Mouse (Mus musculus): ENCODE data around the gene Hist1h3i. TPM values are rescaled to one million over a fixed set of nuclear protein-coding genes. Genes with fewer than 3 reads are reported as not detected.
"Not testable (repeated sequence)": the region's sequence is repeated elsewhere in the genome, so short reads cannot be mapped to it uniquely, and the experiment has no call there.

Gene Hist1h3i
- polyA plus RNA-seq, 1 experiment from 2014 or later = 155 TPM

- peak overlapping the region; percentile 95; the same call in 1 of the 2 replicates for H3K27ac ChIP-seq
Observed at GRCm38 (mm10) chr13:21751417-21751816, 31.8 kb downstream of the Hist1h3i start.

GRCm38 (mm10) chr13:21750159-21751017 lies 32.8 kb downstream of the Hist1h3i start, which contains the start of gene Hist1h4k:
TSS of gene Hist1h4k (minus strand) at chr13:21750505.
- H3K36me3 ChIP-seq, H3K27me3 ChIP-seq, H3K9me3 ChIP-seq: not testable (repeated sequence)
- peak within 1 kb of the TSS; percentile 58 for H3K4me3 ChIP-seq
- under 1% methylated on average over 49 of the region's 56 CpGs for WGBS
- H3K4me1 ChIP-seq = peaks cover 18% of the 10 kb centered on the region
- peak within 1 kb of the TSS; percentile 98 for H3K27ac ChIP-seq
- H3K9ac ChIP-seq = peak within 1 kb of the TSS; percentile 79
- H3K4me2 ChIP-seq = peak within 1 kb of the TSS; percentile 84
- peak; percentile 85 for ATAC-seq (ENCODE audit: insufficient number of reproducible peaks, insufficient read depth, low FRiP score, low TSS enrichment, low read depth)

More at GRCm38 (mm10) chr13:21751417-21751816, 31.8 kb downstream of the Hist1h3i start:
- ATAC-seq (ENCODE audit: insufficient number of reproducible peaks, insufficient read depth, low FRiP score, low TSS enrichment, low read depth) = no peak
- Histone ChIP-seq H3K4me3 (no peak overlapping the region), H3K9ac (no peak overlapping the region), H3K27me3 (no peaks in the 10 kb centered on the region), H3K4me2 (no peak overlapping the region), H3K36me3 (no peaks in the 10 kb centered on the region), H3K9me3 (no peaks in the 10 kb centered on the region), H3K4me1 (peaks cover 18% of the 10 kb centered on the region)

GRCm38 (mm10) chr13:21749387-21750158 lies 33.6 kb downstream of the Hist1h3i start:
- H3K4me1 ChIP-seq = peaks cover 18% of the 10 kb centered on the region
- no peaks in the 10 kb centered on the region for H3K27me3 ChIP-seq
- peak overlapping the region; percentile 79 for H3K9ac ChIP-seq
- H3K9me3 ChIP-seq = no peaks in the 10 kb centered on the region
- H3K4me3 ChIP-seq = peak overlapping the region; percentile 58
- no peaks in the 10 kb centered on the region for H3K36me3 ChIP-seq
- 5% methylated on average over 5 of the region's 5 CpGs for WGBS
- ATAC-seq (ENCODE audit: insufficient number of reproducible peaks, insufficient read depth, low FRiP score, low TSS enrichment, low read depth) = no peak
- peak overlapping the region; percentile 98 for H3K27ac ChIP-seq
- H3K4me2 ChIP-seq = peak overlapping the region; percentile 84

GRCm38 (mm10) chr13:21745006-21745405 lies 38.2 kb downstream of the Hist1h3i start:
- H3K4me1 ChIP-seq = peaks cover 8% of the 10 kb centered on the region; the same call in 1 of the 2 replicates
- WGBS = 87% methylated on average over 1 of the region's 1 CpGs
- ATAC-seq (ENCODE audit: insufficient number of reproducible peaks, insufficient read depth, low FRiP score, low TSS enrichment, low read depth) = no peak

GRCm38 (mm10) chr13:21734906-21735767 lies 48.0 kb downstream of the Hist1h3i start, which contains the start of gene Hist1h4j:
TSS of gene Hist1h4j (plus strand) at chr13:21735064.
- peak within 1 kb of the TSS; percentile 99 for H3K27ac ChIP-seq
- H3K4me1 ChIP-seq = peaks cover 12% of the 10 kb centered on the region
- not testable (repeated sequence) for H3K9me3 ChIP-seq, H3K36me3 ChIP-seq, H3K27me3 ChIP-seq
- H3K4me3 ChIP-seq = peak within 1 kb of the TSS; percentile 53
- peak; percentile 90 for ATAC-seq (ENCODE audit: insufficient number of reproducible peaks, insufficient read depth, low FRiP score, low TSS enrichment, low read depth)
- H3K4me2 ChIP-seq = peak within 1 kb of the TSS; percentile 66
- WGBS = under 1% methylated on average over 39 of the region's 56 CpGs
- H3K9ac ChIP-seq = peak within 1 kb of the TSS; percentile 80

More at GRCm38 (mm10) chr13:21745006-21745405, 38.2 kb downstream of the Hist1h3i start:
- H3K36me3 ChIP-seq = no peaks in the 10 kb centered on the region
- no peaks in the 10 kb centered on the region for H3K9me3 ChIP-seq
- no peak overlapping the region for H3K4me3 ChIP-seq
- H3K27me3 ChIP-seq = no peaks in the 10 kb centered on the region
- no peak overlapping the region for H3K9ac ChIP-seq
- H3K27ac ChIP-seq = no peak overlapping the region
- H3K4me2 ChIP-seq = no peak overlapping the region

GRCm38 (mm10) chr13:21734010-21734905 lies 48.9 kb downstream of the Hist1h3i start:
- H3K27ac ChIP-seq = peak overlapping the region; percentile 99
- H3K9ac ChIP-seq = peak overlapping the region; percentile 80
- peak; percentile 72; the same call in 1 of the 2 replicates for ATAC-seq (ENCODE audit: insufficient number of reproducible peaks, insufficient read depth, low FRiP score, low TSS enrichment, low read depth)
- H3K4me1 ChIP-seq = peaks cover 12% of the 10 kb centered on the region
- under 1% methylated on average over 21 of the region's 21 CpGs for WGBS
- no peaks in the 10 kb centered on the region for H3K36me3 ChIP-seq
- H3K27me3 ChIP-seq = no peaks in the 10 kb centered on the region
- peak overlapping the region; percentile 66 for H3K4me2 ChIP-seq
- no peaks in the 10 kb centered on the region for H3K9me3 ChIP-seq
- peak overlapping the region; percentile 53 for H3K4me3 ChIP-seq

GRCm38 (mm10) chr13:21733466-21733865 lies 49.7 kb downstream of the Hist1h3i start:
- 65% methylated on average over 5 of the region's 5 CpGs for WGBS
- Histone ChIP-seq H3K27me3 (no peaks in the 10 kb centered on the region), H3K27ac (peak overlapping the region; percentile 99), H3K4me2 (no peak overlapping the region), H3K4me1 (peaks cover 12% of the 10 kb centered on the region; the same call in 1 of the 2 replicates), H3K4me3 (no peak overlapping the region), H3K9me3 (no peaks in the 10 kb centered on the region), H3K9ac (no peak overlapping the region), H3K36me3 (no peaks in the 10 kb centered on the region)
- ATAC-seq (ENCODE audit: insufficient number of reproducible peaks, insufficient read depth, low FRiP score, low TSS enrichment, low read depth) = no peak

Small RNAs within 50 kb of the gene (microRNA-seq; reads per million reads assigned to microRNA genes)
- not detected for gene Gm19658
- not detected for gene Gm44346
- gene Gm44454 = not detected
- not detected for gene Gm44466

Other genes with a start within 250 kb of the Hist1h3i start
- gene Olfr1366, start 240.6 kb downstream of the Hist1h3i start, polyA plus RNA-seq (2015; fragmentation: Nextera tagmentation; extraction: Ambion mirVana) = 0.17 and 0.36 TPM in 2 replicates
- gene Olfr1535, start 223.5 kb downstream of the Hist1h3i start, polyA plus RNA-seq (2015; fragmentation: Nextera tagmentation; extraction: Ambion mirVana) = 0.08 TPM in 1 of 2 replicates, not detected in the other
- gene Olfr1364, start 201.6 kb downstream of the Hist1h3i start, polyA plus RNA-seq (2015; fragmentation: Nextera tagmentation; extraction: Ambion mirVana) = not detected in 2 replicates
- gene Olfr1362, start 169.3 kb downstream of the Hist1h3i start, polyA plus RNA-seq (2015; fragmentation: Nextera tagmentation; extraction: Ambion mirVana) = not detected in 2 replicates
- gene Olfr11, start 140.9 kb downstream of the Hist1h3i start, polyA plus RNA-seq (2015; fragmentation: Nextera tagmentation; extraction: Ambion mirVana) = 0.28 TPM in 1 of 2 replicates, not detected in the other
- 0.10 TPM in 1 of 2 replicates, not detected in the other for gene Olfr1361, start 120.0 kb downstream of the Hist1h3i start, polyA plus RNA-seq (2015; fragmentation: Nextera tagmentation; extraction: Ambion mirVana)
- gene Olfr1360, start 106.0 kb downstream of the Hist1h3i start, polyA plus RNA-seq (2015; fragmentation: Nextera tagmentation; extraction: Ambion mirVana) = not detected in 2 replicates
- gene Olfr1359, start 85.3 kb downstream of the Hist1h3i start, polyA plus RNA-seq (2015; fragmentation: Nextera tagmentation; extraction: Ambion mirVana) = not detected in 2 replicates
- 2.1 and 5.2 TPM in 2 replicates for gene Hist1h2bl, start 67.2 kb downstream of the Hist1h3i start, polyA plus RNA-seq (2015; fragmentation: Nextera tagmentation; extraction: Ambion mirVana)
- 48.1 and 52.2 TPM in 2 replicates for gene Hist1h2ai, start 66.9 kb downstream of the Hist1h3i start, polyA plus RNA-seq (2015; fragmentation: Nextera tagmentation; extraction: Ambion mirVana)
- gene Hist1h3h, start 65.7 kb downstream of the Hist1h3i start, polyA plus RNA-seq (2015; fragmentation: Nextera tagmentation; extraction: Ambion mirVana) = 10.0 and 21.3 TPM in 2 replicates
- gene Hist1h2bm, start 61.3 kb downstream of the Hist1h3i start, polyA plus RNA-seq (2015; fragmentation: Nextera tagmentation; extraction: Ambion mirVana) = 4.2 and 7.3 TPM in 2 replicates
- gene Hist1h4j, start 48.3 kb downstream of the Hist1h3i start, polyA plus RNA-seq (2015; fragmentation: Nextera tagmentation; extraction: Ambion mirVana) = 1.0 and 2.2 TPM in 2 replicates
- 3.0 and 6.7 TPM in 2 replicates for gene Hist1h4k, start 32.9 kb downstream of the Hist1h3i start, polyA plus RNA-seq (2015; fragmentation: Nextera tagmentation; extraction: Ambion mirVana)
- 33.2 and 47.8 TPM in 2 replicates for gene Hist1h2ak, start 29.5 kb downstream of the Hist1h3i start, polyA plus RNA-seq (2015; fragmentation: Nextera tagmentation; extraction: Ambion mirVana)
- gene Hist1h2bn, start 29.2 kb downstream of the Hist1h3i start, polyA plus RNA-seq (2015; fragmentation: Nextera tagmentation; extraction: Ambion mirVana) = 6.2 and 6.6 TPM in 2 replicates
- 30.2 and 32.9 TPM in 2 replicates for gene Hist1h1b, start 2.7 kb downstream of the Hist1h3i start, polyA plus RNA-seq (2015; fragmentation: Nextera tagmentation; extraction: Ambion mirVana)
- 10.9 and 15.4 TPM in 2 replicates for gene Hist1h2an, start 3.8 kb upstream of the Hist1h3i start, polyA plus RNA-seq (2015; fragmentation: Nextera tagmentation; extraction: Ambion mirVana)
- gene Hist1h2bp, start 4.1 kb upstream of the Hist1h3i start, polyA plus RNA-seq (2015; fragmentation: Nextera tagmentation; extraction: Ambion mirVana) = 0.72 and 1.7 TPM in 2 replicates
- gene Hist1h2bq, start 26.8 kb upstream of the Hist1h3i start, polyA plus RNA-seq (2015; fragmentation: Nextera tagmentation; extraction: Ambion mirVana) = 21.6 and 33.1 TPM in 2 replicates
- gene Hist1h2ao, start 27.1 kb upstream of the Hist1h3i start, polyA plus RNA-seq (2015; fragmentation: Nextera tagmentation; extraction: Ambion mirVana) = not detected in 2 replicates
- gene Hist1h4m, start 28.4 kb upstream of the Hist1h3i start, polyA plus RNA-seq (2015; fragmentation: Nextera tagmentation; extraction: Ambion mirVana) = not detected in 2 replicates
- gene Hist1h4n, start 48.8 kb upstream of the Hist1h3i start, polyA plus RNA-seq (2015; fragmentation: Nextera tagmentation; extraction: Ambion mirVana) = 14.7 and 15.3 TPM in 2 replicates
- gene Hist1h2ap, start 50.1 kb upstream of the Hist1h3i start, polyA plus RNA-seq (2015; fragmentation: Nextera tagmentation; extraction: Ambion mirVana) = 3,982 and 4,261 TPM in 2 replicates
- gene Hist1h2br, start 50.4 kb upstream of the Hist1h3i start, polyA plus RNA-seq (2015; fragmentation: Nextera tagmentation; extraction: Ambion mirVana) = 23.0 and 34.3 TPM in 2 replicates
- 16.8 and 18.0 TPM in 2 replicates for gene Zfp184, start 161.7 kb upstream of the Hist1h3i start, polyA plus RNA-seq (2015; fragmentation: Nextera tagmentation; extraction: Ambion mirVana)
- 0.31 TPM in 1 of 2 replicates, not detected in the other for gene Pom121l2, start 197.8 kb upstream of the Hist1h3i start, polyA plus RNA-seq (2015; fragmentation: Nextera tagmentation; extraction: Ambion mirVana)
- 0.59 and 1.2 TPM in 2 replicates for gene Prss16, start 226.4 kb upstream of the Hist1h3i start, polyA plus RNA-seq (2015; fragmentation: Nextera tagmentation; extraction: Ambion mirVana)